Mouse (Mus musculus): ENCODE measurements around the gene Gm12355. TPM values are rescaled to one million over a fixed set of nuclear protein-coding genes. Genes with fewer than 3 reads are reported as not detected.
A peak's percentile ranks its signal among the peaks of the same experiment; 100 is the strongest.

Gm12355 gene
- polyA plus RNA-seq, 1 experiment, result not detected

GRCm38 (mm10) chr11:98586892-98587563 is 38.4 kb downstream of the Gm12355 start, which contains the start of gene Ormdl3:
Gene Ormdl3 (minus strand): TSS chr11:98587368.
- H3K36me3 ChIP-seq (ENCODE audit: control insufficient read depth, insufficient read depth, low read length), result peaks cover 17% of the 10 kb centered on the region
- peak within 1 kb of the TSS; percentile 90 for H3K27ac ChIP-seq (ENCODE audit: insufficient read depth, low read depth, low read length)
- under 1% methylated on average over 48 of the region's 49 CpGs for WGBS
- peak within 1 kb of the TSS; percentile 89 for H3K4me3 ChIP-seq (ENCODE audit: low read depth, low read length)
- peaks cover 23% of the 10 kb centered on the region; the same call in 1 of the 2 replicates for H3K4me1 ChIP-seq (ENCODE audit: control insufficient read depth, insufficient read depth, insufficient read length, low read length)
- peak; percentile 90 for TF ChIP-seq POLR2A (IDR thresholded peaks at IDR 0.05; ENCODE audit: low read depth, low read length)
- no peak for TF ChIP-seq CTCF (IDR thresholded peaks at IDR 0.05; ENCODE audit: extremely low read depth, insufficient read length, insufficient replicate concordance, low read depth, low read length)
- H3K27me3 ChIP-seq (ENCODE audit: control insufficient read depth, insufficient read depth, low read length), result no peaks in the 10 kb centered on the region

DNA sequence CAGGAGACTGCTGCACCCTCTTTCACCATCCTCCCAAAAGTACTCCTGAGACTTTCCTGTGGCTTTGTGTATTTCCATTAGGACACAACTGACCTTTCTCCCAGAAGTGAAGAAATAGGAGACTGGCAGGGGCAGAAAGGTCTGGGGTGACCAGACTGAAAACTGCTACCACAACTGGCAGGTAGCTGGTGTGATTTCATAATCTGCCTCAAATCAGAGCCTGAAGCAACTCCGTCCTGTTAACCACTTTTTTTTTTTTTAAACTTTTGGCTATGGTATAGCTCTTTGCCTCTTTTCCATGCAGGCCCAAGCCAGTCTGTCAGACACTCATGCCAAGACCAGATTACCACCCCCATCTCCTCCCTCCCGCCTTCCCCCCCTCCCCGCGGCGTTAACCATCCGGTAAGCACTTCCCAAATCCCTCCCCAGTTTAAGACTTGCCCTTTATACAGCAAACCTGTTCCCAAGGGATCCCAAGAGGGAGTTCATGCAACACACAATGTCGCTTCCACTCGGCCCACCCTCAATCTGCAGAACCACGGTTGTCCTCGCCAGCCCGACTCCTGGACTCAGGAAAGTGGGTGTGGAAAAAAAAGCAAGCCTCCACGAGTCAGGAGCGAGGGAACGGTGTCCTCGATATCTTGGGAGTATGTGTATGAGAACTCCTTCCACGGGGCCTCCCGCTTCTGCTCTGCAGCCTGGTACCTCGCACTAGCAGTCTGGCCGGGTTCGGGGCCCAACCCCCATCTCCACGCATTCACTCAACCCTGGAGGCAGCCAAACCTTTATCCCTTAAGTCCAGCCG is 39.2 kb downstream of the Gm12355 start:
- Histone ChIP-seq H3K27me3 (ENCODE audit: control insufficient read depth, insufficient read depth, low read length) (no peaks in the 10 kb centered on the region), H3K27ac (ENCODE audit: insufficient read depth, low read depth, low read length) (no peak overlapping the region), H3K4me1 (ENCODE audit: control insufficient read depth, insufficient read depth, insufficient read length, low read length) (peaks cover 29% of the 10 kb centered on the region), H3K4me3 (ENCODE audit: low read depth, low read length) (peak overlapping the region; percentile 89), H3K36me3 (ENCODE audit: control insufficient read depth, insufficient read depth, low read length) (peaks cover 22% of the 10 kb centered on the region)
- TF ChIP-seq CTCF (IDR thresholded peaks at IDR 0.05; ENCODE audit: extremely low read depth, insufficient read length, insufficient replicate concordance, low read depth, low read length) (no peak), POLR2A (IDR thresholded peaks at IDR 0.05; ENCODE audit: low read depth, low read length) (no peak)
- 3% methylated on average over 22 of the region's 22 CpGs for WGBS

GRCm38 (mm10) chr11:98584629-98585177 is 40.8 kb downstream of the Gm12355 start:
- peak overlapping the region; percentile 9 for H3K27ac ChIP-seq (ENCODE audit: insufficient read depth, low read depth, low read length)
- peaks cover 22% of the 10 kb centered on the region for H3K36me3 ChIP-seq (ENCODE audit: control insufficient read depth, insufficient read depth, low read length)
- peaks cover 44% of the 10 kb centered on the region for H3K4me1 ChIP-seq (ENCODE audit: control insufficient read depth, insufficient read depth, insufficient read length, low read length)

DNA sequence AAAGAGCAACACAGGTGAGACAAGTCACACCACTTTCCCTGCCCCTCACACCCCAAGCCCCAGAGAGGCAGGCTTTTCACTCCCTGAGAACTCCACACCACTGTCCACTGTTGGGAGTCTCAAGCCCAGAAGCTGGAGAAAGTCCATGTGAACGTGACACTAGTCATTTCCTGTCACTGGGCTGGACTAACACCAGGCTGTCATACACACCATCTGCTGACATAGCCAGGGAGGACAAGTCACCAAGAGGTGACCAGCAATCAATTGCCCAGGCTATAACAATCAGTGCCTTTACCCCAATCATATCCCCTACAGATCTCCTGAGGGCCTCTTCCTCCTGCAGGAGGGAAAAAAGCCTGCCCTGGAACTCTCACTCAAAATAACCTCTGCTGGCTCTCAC is 41.3 kb downstream of the Gm12355 start:
- Histone ChIP-seq H3K4me1 (ENCODE audit: control insufficient read depth, insufficient read depth, insufficient read length, low read length) (peaks cover 42% of the 10 kb centered on the region), H3K4me3 (ENCODE audit: low read depth, low read length) (peak overlapping the region; percentile 89), H3K27me3 (ENCODE audit: control insufficient read depth, insufficient read depth, low read length) (no peaks in the 10 kb centered on the region), H3K36me3 (ENCODE audit: control insufficient read depth, insufficient read depth, low read length) (peaks cover 22% of the 10 kb centered on the region), H3K27ac (ENCODE audit: insufficient read depth, low read depth, low read length) (peak overlapping the region; percentile 28; the same call in 1 of the 2 replicates)
- TF ChIP-seq CTCF (IDR thresholded peaks at IDR 0.05; ENCODE audit: extremely low read depth, insufficient read length, insufficient replicate concordance, low read depth, low read length) (no peak), POLR2A (IDR thresholded peaks at IDR 0.05; ENCODE audit: low read depth, low read length) (no peak)
- 41% methylated on average over 1 of the region's 1 CpGs for WGBS

More at GRCm38 (mm10) chr11:98584629-98585177, 40.8 kb downstream of the Gm12355 start:
- peak overlapping the region; percentile 89 for H3K4me3 ChIP-seq (ENCODE audit: low read depth, low read length)
- 83% methylated on average over 6 of the region's 6 CpGs for WGBS
- H3K27me3 ChIP-seq (ENCODE audit: control insufficient read depth, insufficient read depth, low read length), result no peaks in the 10 kb centered on the region
- no peak for TF ChIP-seq POLR2A (IDR thresholded peaks at IDR 0.05; ENCODE audit: low read depth, low read length)
- no peak for TF ChIP-seq CTCF (IDR thresholded peaks at IDR 0.05; ENCODE audit: extremely low read depth, insufficient read length, insufficient replicate concordance, low read depth, low read length)

DNA sequence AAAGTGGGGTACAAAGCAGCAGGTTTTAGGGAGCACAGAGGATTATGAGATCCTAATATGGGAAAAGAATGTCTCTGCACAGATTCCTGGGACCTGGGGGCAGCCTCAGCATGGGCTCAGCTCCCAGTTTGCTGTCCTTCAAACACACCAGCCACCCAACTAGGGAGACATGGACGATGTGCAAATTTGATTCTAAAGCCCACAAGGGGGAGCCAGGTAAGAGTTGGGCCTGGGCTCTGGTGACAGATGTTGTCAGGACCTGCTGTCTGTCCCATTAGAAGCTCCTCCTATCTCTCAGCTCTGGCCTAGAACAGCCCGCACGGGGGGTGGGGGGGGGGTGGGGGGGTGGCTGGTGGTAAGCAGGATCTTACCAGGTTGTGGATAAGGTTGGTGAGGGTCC is 41.9 kb downstream of the Gm12355 start:
- Histone ChIP-seq H3K27ac (ENCODE audit: insufficient read depth, low read depth, low read length) (no peak overlapping the region), H3K4me3 (ENCODE audit: low read depth, low read length) (no peak overlapping the region), H3K27me3 (ENCODE audit: control insufficient read depth, insufficient read depth, low read length) (no peaks in the 10 kb centered on the region), H3K36me3 (ENCODE audit: control insufficient read depth, insufficient read depth, low read length) (peaks cover 22% of the 10 kb centered on the region), H3K4me1 (ENCODE audit: control insufficient read depth, insufficient read depth, insufficient read length, low read length) (peaks cover 39% of the 10 kb centered on the region)
- TF ChIP-seq CTCF (IDR thresholded peaks at IDR 0.05; ENCODE audit: extremely low read depth, insufficient read length, insufficient replicate concordance, low read depth, low read length) (peak; percentile 24; the same call in 1 of the 2 replicates), POLR2A (IDR thresholded peaks at IDR 0.05; ENCODE audit: low read depth, low read length) (no peak)
- 29% methylated on average over 3 of the region's 3 CpGs for WGBS

- Histone ChIP-seq H3K36me3 (ENCODE audit: control insufficient read depth, insufficient read depth, low read length) (peaks cover 22% of the 10 kb centered on the region), H3K4me1 (ENCODE audit: control insufficient read depth, insufficient read depth, insufficient read length, low read length) (peaks cover 39% of the 10 kb centered on the region), H3K27me3 (ENCODE audit: control insufficient read depth, insufficient read depth, low read length) (no peaks in the 10 kb centered on the region), H3K27ac (ENCODE audit: insufficient read depth, low read depth, low read length) (no peak overlapping the region), H3K4me3 (ENCODE audit: low read depth, low read length) (no peak overlapping the region)
- TF ChIP-seq CTCF (IDR thresholded peaks at IDR 0.05; ENCODE audit: extremely low read depth, insufficient read length, insufficient replicate concordance, low read depth, low read length) (no peak), POLR2A (IDR thresholded peaks at IDR 0.05; ENCODE audit: low read depth, low read length) (no peak)
- 91% methylated on average over 3 of the region's 3 CpGs for WGBS
Measured at GRCm38 (mm10) chr11:98583265-98583552, 42.3 kb downstream of the Gm12355 start.

All from small intestine, adult 2 months (tissue).